Mouse (Mus musculus): ENCODE measurements around the gene Nr0b1.

Gene Nr0b1

GRCm38 (mm10) chrX:86191614-86192419 lies at the start of gene Nr0b1:
Nr0b1 (plus strand) TSS chrX:86191764.
- peak; percentile 5 for DNase-seq

- DNase-seq, result no peak
These were observed 4.3 kb upstream of the Nr0b1 start for GRCm38 (mm10) chrX:86187250-86187649.

GRCm38 (mm10) chrX:86192420-86192994 lies 943 bp downstream of the Nr0b1 start:
- peak; percentile 1 for DNase-seq

- DNase-seq, result no peak
These were observed 1.8 kb downstream of the Nr0b1 start for GRCm38 (mm10) chrX:86193386-86193785.

GRCm38 (mm10) chrX:86237246-86237645 lies 45.7 kb downstream of the Nr0b1 start:
- DNase-seq, result no peak
